Mouse (Mus musculus) layer of hippocampus, postnatal 25 days (tissue): ENCODE measurements at regions not wholly inside any gene's neighbourhood (a gene's known extent, or its start where the extent isn't known, plus 50 kb on each side); places are given as distances from the start of the nearest gene placed in this dataset.

Experiments used
- DNase-seq, 2 experiments: peaks; one replicate each; pipeline ENCODE4 v3.0.0; 2022; ENCODE audit warnings: mixed read lengths in 2 of 2, low spot score in 1 of 2; ENCODE audit errors: extremely low spot score in 1 of 2

GRCm38 (mm10) chr2:50807162-50807960 is 341.6 kb downstream of the Rnd3 start:
- no peak for DNase-seq

GRCm38 (mm10) chr2:50805645-50806044 is 343.3 kb downstream of the Rnd3 start:
- DNase-seq: no peak

DNA sequence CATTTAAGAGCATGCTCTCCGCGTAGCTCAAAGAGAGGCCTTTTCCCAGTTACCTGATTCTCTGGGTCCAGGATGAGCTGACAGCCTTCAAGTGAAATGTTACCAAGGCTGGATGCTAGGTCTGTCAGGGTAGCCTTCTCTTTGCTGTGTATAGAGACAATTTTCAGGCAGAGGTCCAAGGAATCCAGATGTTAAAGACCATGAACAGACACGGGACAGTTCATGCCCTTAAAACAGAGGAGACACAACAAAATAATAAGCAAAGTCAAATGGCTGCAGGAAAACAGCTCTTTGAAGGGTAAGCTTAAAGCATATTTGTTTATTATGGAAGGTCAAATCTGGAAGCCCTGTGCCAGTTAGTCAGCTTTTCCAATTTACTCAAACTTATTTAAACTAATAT is 352.8 kb downstream of the Rnd3 start:
- no peak for DNase-seq

- DNase-seq: no peak
Observed at GRCm38 (mm10) chr2:50793616-50794015, 355.3 kb downstream of the Rnd3 start.

DNA sequence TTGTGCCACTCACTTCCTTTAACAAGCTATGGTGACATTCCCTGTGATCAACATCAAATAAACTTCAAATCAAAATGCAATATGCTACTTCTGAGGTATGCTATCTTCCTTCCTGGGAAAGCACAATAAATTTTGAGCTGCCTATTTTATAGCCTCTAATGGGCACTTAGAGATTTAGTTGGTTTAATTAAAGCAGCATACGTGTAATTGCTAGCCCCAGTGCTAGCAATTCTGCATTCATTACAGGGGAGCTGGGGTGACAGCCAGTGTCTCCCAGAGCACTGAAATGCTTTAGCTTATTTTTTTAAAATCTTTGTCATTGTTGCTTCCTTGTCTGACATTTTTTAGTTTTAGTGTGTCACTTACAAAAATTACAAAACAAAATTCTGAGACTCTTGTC is 355.8 kb downstream of the Rnd3 start:
- DNase-seq: no peak

DNA sequence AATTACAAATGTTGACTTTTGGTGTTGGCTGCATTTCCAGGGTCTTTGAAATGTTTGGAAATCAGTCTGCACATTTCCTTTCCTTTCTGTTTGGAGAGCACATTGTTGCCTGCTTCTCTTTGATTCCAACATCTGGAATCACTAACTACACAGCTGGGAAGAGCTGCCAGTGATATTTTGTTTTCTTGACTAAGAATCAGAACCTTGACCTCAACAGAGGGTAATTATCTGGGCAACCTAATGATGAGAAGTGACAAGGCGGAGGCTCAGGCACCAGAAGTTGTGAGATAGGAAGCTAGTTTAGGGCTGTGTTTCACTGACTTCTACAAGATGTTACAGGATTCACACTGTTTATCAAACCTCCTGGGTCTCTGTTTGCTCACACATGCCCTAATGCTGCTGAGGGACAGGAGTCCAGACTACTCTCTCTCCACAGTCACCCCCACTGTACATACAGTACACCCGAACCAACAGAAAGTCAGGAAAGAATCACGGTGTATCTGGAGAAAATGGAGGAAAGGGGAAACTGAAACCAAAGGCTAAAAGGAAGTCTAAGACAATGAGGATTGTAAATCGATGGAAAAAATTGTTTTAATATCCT is 359.8 kb downstream of the Rnd3 start:
- DNase-seq: no peak

DNA sequence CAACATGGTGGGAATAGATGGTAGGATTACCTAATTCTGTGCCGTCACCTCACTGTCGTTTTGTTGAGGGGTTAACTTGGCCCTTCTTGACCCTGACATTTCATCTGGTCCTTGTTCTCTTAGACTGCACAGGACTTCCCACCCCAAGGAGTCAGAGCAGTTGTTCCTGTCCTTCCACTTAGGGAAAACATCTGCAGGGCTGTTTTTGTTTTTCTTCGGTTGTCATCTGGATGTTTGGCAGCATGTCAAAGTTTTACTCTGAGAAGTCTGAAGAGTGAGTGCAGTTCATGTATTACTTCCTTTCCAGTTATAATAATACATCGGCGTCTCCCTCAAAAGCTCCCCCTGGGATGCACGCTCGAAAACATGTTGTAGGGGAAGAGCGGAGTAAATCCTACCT is 376.8 kb downstream of the Rnd3 start:
- DNase-seq: no peak

- DNase-seq: no peak
Observed at GRCm38 (mm10) chr2:50759016-50759415, 389.9 kb downstream of the Rnd3 start.

- no peak for DNase-seq
Observed at GRCm38 (mm10) chr2:50757837-50758541, 390.9 kb downstream of the Rnd3 start.

DNA sequence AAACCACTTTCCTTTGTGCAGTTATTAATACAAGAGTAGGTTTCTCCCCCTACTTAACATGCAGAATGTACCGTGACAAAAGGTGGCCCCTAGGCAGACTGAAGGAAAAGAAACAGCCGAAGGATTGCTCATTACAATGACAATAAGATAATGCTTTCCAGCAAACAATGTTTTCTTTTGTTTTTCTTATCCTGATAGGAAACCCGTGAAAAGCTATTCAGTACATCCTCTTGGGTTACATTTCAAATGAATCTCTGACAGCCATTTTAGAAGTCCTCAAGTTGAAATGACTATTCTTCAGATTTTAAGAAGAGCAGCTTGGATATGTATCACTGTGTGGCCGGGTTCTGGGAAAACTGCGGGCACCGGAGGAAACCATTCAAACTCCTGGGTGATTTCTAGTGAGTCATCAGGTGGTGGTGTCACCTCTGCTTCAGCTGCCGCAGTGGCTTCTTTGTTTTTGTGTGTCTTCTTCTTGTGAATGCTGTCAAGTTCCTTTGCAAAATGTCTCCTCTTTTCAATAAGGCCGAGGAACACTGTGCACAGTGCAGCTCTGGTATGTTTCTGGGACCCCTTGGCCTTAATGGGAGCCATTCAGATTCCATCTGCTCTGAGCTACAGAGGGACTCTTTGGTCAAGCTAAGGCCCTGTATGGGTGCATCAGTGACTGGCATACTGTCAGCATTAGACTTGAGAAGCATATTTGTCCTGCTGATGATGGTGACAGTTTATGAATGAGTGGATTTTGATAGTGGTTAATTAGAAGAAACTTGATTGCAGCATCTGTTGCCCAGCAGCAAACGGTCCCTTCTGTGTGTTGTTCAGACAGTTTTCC is 393.1 kb downstream of the Rnd3 start:
- DNase-seq: no peak

DNA sequence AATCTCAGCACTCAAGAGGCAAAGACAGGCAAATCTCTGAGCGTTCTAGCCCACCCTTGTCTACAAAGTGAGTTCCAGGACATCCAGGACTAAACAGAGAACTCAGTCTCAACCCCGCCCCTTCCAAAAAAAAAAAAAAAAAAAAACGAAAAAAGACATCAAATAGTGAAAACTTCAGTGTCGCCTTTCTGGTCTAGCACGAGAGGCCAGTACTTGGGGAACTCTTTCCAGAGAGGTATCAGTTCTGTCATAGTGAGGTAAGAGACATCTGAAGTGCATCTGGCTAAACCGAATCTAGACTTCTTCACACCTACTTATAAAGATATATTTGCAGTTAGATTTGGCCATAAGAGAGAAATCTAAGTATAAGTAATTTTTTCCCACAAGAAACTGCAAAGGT is 393.8 kb downstream of the Rnd3 start:
- no peak for DNase-seq

- DNase-seq: no peak
Observed at GRCm38 (mm10) chr2:50752408-50752807, 396.5 kb downstream of the Rnd3 start.

GRCm38 (mm10) chr2:50750799-50751198 is 398.1 kb downstream of the Rnd3 start:
- no peak for DNase-seq

GRCm38 (mm10) chr2:50744625-50745214 is 404.2 kb downstream of the Rnd3 start:
- DNase-seq: no peak

GRCm38 (mm10) chr2:50743785-50744258 is 405.1 kb downstream of the Rnd3 start:
- no peak for DNase-seq

DNA sequence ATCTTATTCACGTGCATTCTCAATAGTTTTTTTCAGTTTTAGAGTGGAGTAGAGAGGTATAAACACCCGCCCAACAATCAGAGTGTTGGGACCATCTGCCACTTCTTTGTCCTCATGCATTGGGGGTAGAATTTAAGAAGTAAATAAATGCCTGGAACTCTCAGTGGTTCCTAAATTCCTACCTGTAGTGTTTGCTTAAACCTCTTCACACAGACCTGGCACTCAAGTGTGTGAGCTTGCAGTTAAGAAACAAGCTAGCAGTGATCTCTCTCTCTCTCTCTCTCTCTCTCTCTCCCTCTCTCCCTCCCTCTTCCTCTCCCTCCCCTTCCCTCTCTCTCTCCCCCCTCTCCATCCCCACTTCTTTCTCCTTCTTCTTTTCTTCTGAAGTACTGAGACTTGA is 406.5 kb downstream of the Rnd3 start:
- no peak for DNase-seq

DNA sequence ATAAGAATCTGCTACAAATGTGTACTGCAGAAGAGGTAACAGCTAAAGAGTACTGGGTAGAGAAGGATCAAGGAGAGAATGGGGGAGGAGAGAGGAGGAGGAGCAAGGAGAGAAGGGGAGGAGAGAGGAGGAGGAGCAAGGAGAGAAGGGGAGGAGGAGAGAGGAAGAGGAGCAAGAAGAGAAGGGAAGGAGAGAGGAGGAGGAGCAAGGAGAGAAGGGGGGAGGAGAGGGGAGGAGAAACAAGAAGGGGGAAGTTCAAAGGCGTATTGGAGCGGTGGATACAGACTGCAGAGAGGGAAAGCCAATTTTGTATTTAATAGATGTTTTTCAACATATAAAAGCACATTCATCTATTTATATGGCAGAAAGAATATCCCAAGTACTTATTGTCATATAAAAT is 407.6 kb downstream of the Rnd3 start:
- DNase-seq: no peak

DNA sequence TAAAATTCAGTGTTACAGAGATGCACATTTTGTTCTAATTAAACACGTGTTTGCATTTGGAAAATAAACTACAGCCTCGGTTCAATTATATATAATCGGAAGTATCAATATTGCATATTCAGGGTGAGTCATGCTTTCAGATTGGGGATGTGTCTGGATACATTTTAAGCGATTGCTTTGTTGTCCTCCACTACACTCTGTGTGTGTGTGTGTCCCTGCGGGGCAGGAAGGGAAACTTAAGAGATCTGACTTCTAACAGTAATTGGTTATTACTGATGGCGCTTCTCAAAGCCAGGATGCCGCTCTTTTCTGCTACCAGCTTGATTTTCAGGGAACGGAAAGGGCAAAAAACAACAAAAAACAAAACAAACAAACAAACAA is 409.3 kb downstream of the Rnd3 start:
- DNase-seq: no peak

DNA sequence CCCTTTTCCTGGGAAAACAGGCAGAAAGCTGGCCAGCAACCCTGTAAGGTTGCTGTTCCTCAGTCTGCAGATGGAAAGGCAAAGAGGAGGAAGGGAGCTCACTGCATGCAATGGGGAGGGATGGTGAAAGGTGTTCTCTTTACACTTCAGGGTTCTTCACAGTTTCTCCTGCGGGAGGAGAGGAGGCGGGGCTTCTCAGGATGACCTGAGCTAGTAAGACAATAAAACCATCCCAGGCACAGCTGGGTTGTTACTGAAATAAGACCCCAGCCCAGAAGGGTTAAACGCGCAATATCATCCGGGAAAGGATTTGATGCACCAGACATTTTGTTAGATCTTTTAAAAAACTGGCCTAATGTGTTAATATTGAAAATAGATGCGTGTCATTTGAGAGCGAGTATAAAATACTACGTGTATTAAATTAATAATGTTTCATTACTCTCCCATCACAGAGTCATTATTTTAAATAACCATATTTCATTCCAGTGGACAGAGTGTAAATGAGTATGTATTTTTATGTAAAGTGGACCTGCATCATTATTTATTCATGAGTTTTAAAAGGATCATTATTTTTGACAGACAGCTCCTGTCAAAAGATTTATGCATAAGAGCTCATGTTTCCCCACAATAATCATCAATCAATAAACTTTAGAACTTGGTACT is 409.8 kb downstream of the Rnd3 start:
- no peak for DNase-seq

DNA sequence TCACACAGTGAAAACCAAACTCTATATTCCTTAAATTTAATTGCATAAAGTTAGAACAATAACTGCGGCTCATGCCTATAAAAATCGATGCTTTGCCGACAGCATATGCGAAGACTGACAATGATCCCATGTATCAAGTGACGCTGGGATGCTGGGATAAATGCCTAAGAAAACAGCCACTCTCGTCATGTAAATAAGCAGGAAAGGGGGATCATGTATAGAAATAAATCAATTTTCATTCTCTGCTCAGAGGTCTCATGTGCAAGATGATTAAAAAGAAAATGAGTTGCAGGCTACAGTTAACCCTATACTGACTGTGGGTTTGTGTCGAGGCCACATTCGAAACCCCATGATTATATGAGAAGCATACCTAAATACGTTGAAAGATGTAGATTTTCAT is 411.2 kb downstream of the Rnd3 start:
- DNase-seq: no peak
